Mouse (Mus musculus) heart, postnatal 0 days (tissue): ENCODE measurements at regions not wholly inside any gene's neighbourhood (a gene's known extent, or its start where the extent isn't known, plus 50 kb on each side); places are given as distances from the start of the nearest gene placed in this dataset.

Source experiments
- CTCF ChIP-seq: IDR thresholded peaks from 2 replicates; pipeline ENCODE4 v1.5.1; 2016; ENCODE audit warnings: antibody characterized with exemption, control low read depth, low read depth
- EP300 ChIP-seq: IDR thresholded peaks from 2 replicates; pipeline ENCODE4 v1.6.1; 2016; ENCODE audit warnings: antibody characterized with exemption, low read depth

DNA sequence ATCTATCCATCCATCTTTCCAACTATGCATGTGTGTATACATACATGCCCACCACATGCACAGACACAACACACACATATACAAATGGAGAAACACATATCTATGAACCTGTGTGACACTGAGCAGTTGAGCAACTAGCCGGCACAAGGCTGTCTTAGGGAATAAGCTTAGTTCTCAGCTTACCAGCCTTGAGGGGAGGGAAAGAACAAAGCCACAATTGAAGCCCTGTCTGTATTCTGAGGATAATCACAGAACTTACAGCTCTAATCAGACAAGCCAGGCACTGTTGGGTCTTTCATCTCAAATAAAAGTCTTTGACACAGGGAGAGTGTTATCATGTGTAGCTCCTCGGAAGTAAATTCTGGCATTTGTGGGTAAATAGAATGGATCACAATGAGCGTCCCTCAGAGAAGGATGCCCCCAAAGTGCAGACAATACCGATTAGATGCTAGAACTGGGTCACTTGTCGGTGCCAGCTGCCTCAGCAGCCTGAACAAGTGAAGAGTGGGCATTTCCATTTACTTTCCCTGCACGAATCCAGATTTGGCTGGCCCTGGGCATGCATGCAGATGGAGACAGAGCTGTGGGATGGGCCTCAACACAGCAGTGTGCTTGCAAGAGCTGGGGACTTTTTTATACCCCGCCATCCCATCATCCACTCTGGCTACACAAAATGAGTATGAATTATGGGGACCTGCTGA is 646.0 kb upstream of the Castor2 start:
- TF ChIP-seq CTCF (no peak), EP300 (no peak)
